Mouse (Mus musculus): ENCODE measurements at regions not wholly inside any gene's neighbourhood (a gene's known extent, or its start where the extent isn't known, plus 50 kb on each side); places are given as distances from the start of the nearest gene placed in this dataset.
"Not testable (repeated sequence)": the region's sequence is repeated elsewhere in the genome, so short reads cannot be mapped to it uniquely, and the experiment has no call there.

DNA sequence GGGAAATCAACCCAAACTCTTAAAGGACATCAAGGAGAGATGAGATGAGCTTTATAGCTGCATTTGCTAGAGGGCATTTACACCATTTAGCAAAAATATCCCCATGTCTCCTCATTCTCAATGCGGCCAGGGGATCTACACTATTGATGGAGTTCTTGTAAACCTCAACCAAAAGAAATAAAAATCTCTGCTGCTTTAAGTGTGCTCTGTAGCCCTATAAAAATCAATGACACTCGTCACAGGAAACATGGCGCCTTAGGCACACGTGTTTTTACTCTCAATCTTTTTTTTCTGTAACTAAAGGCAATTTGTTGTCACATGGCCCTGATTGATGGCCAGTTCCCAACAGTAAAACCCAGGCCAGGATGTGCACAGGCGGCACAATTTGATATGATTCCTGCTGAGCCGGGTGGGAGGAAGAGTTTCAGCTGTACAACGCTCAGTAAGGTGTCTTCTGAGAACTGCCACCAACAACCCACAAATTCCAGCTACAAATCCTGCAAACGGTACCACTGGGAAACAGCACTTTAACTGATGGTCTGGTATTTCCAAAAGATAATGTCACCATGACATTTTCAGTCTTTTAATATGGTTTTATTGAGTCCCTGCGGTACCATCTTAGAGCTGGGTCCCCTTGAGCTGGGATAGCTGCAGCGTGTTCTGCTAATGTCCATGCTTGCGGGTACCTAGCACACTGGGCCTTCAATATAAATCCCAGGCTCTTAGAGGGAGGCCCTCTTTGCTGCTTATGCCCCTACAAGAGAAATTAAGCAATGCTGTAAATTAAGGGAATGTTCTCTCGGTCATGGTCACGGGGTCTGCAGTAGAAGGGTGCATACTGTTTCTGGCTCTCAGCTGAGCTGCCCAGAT is 78.8 kb downstream of the Tpbg start:
- DNase-seq, result no peak

DNA sequence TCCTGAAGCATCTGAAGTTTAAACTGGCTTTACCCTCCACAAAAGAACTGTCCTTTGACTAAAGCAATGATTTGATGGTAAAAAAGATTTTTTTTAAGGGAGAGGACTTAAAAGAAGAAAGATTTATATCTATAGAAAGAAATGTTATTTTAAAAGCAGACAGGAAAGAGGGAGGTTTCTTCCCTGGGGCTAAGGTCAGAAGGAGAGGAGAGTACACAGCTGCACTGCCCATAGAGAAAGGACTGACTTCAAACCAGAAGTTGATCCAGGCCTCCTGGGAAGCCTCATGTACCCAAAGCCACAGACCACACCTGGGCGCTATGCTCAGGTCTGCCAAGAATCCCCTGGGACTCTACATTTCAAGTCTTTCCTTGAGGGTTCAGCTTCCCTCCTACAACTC is 83.1 kb downstream of the Tpbg start:
- no peak for DNase-seq

DNA sequence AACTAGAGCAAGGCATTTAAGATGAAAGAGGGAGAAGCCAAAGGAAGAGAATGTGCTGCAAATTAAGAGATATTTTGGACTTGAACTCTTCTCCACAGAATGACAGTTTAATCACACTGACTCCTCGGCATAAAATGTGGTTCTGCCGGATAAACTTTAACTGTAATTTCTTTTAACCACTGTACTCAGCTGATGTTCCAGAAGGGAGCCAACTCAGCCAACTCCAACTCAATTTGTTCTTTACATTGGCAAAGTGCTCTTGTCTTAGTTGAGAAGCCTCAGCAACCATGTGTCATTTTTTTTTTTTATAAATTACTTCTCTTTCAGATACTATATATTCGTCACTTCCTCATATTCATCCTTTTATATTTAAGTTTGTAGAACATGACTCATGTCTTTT is 90.0 kb downstream of the Tpbg start:
- DNase-seq, result no peak

DNA sequence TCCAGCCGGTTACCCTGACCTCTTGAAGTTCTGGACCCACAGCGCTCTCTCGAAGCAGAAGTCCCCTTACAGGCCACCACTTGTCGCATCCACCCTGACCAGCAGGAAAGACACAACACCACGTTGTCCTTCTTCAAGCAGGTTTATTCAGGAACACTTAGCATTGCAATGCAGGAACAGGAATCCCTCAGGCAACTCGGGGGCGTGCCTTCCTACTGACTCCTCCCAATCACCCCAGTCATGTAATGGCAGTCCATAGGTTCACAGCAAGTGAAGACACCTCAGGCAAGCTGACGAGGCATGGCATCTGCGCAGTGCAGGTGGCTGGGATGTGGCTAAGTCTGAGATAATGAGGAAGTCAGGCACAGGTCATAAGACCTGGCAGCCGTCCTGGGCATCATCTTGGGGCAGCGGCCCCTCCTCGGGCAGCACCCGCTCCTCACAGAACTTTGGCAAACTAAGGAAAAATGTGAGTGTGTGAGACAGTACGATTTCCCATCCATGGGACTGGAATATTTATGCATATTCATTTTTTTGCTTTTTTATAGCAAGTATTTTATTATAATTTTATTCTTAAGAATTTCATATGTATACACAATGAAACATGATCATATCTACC is 101.0 kb downstream of the Tpbg start:
- not testable (repeated sequence) for DNase-seq

DNA sequence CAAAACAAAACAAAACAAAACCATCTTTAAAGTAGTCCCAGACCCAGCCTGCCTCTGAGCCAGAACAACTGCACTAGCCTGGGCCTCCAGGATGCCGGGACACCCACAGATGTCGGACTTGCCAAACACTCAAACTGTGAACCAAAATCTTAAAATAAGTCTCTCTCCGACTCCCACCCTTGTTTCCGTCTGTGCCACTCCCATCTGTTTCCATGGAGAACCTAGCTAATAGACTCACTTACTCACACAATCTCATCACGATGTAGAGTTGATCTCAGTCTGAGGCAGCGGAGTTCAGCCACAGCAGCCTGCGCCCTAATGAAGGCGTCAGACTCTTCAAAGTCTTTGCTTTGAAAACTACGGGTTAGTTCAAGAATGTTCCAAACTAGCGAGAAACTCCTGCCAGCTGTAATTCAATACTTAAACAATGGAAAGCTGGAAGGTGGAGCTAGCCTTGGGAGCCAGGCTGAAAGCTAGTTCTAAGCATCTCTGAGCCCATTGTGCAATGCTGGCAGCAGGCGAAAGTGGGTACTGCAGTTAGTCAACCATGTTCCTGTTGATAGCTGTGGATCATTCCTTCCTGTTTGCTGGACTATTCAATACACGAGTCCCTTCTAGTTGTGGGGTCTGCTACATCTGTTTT is 106.4 kb downstream of the Tpbg start:
- DNase-seq, result no peak

DNA sequence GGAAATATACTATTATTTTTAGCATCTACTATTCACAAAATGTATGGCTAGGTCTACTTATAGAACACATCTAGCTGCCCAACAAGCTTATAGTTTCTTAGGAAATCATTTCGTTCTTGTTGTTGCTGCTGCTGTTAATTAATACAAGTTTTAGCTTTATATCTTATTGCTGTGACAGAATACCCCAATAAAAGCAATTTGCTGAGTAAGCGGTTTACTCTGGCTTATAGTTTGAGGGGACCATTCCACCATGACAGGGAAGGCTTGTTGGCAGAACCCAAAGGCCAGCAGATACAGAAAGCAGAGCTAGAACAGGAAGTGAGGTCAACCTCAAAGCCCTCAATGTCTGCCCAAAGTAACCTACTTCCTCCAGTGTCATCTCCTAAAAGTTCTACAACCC is 109.6 kb downstream of the Tpbg start:
- DNase-seq, result no peak

DNA sequence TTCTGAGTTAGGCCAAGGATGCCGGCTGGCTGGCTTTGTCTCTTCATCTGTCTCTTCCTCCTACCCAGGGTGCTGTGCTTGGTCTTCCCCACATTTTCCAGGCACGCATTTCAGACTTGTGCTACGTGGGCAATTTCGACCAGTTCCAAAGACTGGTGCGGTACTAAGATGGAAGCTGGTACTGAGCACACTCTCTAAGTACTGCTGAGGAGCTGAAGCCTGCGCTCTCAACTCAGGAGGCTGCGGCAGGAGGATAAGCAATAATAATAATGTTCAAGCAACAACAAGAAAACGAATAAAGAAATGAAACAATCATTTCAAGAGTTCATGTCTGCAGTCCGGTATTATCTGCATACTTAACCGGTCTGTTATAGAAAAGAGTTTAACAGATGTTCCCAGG is 127.9 kb downstream of the Tpbg start:
- no peak for DNase-seq

DNA sequence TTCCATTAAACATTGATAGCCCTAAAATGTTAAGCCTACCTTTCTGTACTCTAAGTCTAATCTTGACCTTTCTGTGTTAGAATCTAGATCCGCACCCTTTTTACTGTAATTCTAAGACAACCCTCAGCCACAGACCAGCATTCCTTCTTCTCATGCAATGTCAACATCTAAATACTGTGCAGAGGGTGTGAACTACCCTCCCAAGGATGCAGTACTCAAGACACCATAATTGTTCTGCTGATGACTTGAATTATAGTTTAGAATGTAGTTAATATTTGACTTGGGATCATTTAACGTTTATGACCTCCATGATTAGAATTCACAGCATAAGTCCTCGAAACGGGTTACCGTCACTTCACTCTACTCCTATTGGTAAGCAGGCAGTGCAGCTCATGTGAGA is 139.2 kb downstream of the Tpbg start:
- no peak for DNase-seq

DNA sequence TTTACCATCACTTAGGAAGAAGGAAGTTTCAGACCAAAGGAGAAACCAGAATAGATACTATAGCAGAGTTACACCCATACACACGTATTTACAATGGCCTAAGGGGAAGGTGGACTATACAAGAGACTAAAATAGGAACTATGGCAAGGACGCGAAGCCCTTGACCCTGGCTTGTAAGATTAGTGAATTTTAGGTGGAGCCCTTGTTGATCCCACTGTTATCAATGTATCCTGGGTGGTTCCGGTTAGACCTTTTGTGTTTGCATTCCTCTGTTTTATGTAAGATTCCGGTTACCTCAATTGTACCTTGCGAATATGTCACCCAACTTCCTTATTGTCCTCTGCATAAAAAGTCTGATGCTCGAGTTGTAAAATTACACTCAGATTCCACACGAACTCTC is 141.3 kb downstream of the Tpbg start:
- DNase-seq, result not testable (repeated sequence)

DNA sequence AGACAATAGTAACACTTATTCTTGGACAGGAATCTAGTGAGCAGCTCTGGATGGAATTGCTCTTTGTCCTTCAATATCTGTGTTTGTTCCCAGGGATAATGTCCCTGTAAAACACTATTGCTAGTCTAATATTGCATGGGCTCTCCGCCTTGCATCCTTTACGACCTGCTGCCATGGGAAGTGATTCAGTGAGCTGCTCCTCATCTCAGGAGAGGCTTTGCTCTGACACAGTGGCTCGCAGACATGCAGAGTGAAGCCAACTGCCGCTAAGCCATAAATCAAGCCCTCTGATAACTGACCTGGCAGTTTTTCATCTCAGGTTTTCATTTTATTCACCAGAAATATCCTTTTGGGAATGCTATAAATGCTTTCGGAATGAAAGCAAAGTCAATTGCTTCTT is 143.5 kb downstream of the Tpbg start:
- DNase-seq, result no peak

DNA sequence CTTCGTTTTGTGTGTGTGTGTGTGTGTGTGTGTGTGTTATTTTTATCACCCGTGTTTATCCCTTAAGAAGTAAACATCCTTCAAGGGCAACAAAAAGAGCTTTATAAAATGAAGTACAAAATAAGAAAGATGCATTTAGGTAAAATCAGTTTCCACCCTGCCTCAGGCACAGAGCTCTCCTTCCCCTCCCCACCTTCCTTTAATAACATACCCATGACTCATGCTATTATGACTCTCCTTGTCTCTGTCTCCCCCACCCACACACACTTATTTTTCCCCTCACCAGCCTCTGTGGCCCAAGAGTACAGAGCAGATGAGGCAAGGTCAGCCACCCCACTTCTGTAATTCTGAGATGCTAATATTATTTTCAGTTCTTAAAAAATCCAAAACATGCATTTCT is 144.0 kb downstream of the Tpbg start:
- no peak for DNase-seq

DNA sequence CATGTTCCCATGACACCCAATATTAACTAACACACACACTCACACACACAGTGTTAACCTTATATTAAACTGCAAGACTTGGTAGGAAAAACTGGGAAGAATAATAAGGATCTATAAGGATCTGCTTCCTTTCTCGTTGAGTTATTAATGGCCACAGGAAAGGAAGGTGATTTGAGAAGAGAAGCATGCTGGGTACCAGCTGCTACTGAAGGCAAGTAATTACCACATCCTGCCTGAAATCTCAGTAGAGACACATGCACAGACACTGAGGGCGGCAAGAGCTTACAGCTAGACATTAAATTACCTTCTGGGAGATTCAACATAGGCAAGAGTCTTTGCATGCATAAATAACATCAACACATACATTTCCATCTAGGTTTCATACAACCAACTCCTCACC is 160.8 kb downstream of the Tpbg start:
- no peak for DNase-seq

DNA sequence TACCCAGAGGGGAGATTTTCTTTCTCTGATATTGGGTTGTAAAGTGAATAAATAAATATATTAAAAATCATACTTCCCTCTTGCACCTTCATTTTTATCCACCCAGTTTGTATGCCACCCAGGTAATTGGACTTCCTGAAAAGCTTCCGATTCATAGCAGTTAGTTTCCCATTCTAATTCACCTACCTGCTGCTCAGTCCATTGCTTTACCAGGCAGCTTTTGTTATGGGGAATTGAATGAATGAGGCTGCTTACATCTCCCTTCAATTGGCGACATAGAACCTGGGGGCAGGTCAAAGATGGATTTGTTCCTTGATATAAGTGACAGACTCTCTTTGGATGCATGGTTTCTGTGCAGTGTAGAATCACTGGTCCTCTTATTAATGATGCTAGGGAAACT is 169.5 kb downstream of the Tpbg start:
- DNase-seq, result no peak

DNA sequence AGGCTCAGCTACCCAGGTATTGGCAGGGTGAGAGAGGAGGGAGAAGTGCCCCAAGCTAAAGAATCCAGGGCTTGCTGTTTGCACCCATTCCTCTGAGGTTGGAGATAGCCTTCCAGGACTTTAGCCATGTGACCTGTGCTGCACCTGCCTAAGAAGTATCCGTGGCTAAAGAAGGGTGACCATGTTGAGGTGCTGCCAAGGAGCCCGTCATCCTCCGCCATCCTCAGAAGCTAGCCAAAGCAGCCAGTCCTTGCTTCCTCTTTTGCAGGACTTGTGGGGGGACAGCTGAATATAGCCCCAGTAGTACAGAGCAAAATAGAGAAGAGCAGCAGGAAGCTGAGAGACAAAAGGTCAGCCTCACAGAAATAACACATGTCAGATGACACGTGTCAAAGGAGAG is 173.7 kb downstream of the Tpbg start:
- DNase-seq, result no peak

DNA sequence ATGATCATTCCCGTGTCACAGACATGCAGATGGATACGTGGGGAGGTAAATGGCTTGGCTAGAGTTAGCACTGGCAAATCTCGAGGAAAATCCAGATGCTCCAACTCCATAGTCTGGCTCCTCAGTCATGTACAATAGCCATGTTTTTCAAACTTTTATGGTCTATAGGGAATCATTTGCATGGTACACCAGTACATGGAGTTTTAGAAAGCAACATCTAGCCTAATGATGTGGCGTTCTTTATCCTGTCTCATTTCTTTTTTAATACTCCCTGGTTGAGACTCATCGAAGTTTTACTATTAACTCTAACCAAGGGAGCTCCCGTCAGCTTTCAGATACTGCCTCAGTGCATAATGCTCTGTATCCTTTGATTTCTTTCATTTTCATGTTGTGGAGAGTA is 178.0 kb downstream of the Tpbg start:
- no peak for DNase-seq

DNA sequence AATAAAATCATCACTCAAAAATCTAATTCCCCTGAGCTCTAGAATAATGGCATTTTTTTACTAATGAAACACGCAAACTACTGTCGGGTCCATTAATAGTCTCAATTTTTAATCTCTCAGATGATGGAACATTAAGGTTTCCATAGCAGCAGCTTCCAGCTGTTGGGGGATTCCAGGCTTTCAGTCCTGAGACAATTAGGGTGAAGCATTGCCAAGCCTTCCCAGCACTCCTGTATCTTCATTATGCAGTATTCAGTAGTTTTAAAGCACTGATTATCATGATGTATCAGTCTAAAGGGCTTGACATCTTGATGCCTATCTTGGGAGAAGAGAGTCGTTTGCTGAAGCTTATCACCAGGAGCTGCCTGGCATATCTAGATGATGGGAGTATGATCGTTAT is 178.6 kb downstream of the Tpbg start:
- DNase-seq, result no peak

DNA sequence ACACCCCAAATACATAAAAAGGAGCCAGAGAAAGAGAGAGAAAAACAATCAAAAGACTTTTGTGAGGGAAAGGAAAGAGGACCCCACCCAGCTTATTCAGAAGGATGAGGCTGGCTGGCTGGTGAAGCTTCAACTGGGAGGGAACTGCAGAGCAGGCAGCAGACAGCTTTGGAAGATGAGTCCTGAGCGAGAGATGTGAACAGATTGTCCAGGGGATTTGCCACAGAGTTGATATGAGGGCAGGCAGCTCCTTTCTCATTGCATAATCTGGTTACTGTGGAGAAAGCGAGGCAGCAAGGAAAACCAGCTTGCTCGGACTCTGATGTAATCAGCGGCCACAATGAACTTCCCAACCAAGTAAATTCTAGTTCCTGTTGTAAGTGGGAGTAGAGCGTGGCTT is 188.6 kb downstream of the Tpbg start:
- no peak for DNase-seq

DNA sequence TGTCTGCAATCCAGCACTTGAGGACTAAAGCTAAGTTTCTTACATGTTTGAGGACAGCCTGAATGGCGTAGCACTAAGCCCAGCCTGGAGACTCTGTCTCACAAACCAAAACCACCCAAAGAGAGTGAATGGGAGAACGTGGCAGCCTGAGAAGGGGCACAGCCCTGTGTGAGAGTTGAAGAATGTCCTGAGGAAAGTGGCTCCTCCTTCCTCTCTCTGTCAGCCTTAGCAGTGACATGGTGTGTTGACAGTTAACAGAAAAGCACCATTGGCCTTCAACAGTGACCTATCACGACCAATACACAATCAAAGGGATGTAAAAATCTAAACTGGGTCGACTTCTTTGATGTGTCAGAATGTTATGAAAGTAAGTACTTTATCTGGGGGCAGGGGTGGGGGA is 201.9 kb downstream of the Tpbg start:
- no peak for DNase-seq

DNA sequence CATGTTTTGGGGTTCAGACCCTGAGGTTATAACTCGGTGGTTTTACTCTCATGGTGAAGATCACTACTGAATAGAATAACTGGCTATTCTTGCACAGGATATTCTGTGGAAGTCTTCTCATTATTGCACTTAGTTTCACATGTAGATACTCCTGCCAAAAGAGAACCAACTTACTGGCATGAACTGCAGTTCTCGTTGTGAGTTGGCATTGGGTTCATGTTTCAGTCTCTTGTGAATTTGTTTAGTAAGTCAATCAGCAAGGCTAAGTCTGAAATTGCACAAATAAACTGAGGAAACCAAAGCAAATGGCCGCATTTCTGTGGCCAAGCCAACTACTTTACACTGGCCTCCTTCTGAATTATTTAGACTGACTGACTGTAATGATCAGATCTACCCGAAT is 215.9 kb downstream of the Tpbg start:
- DNase-seq, result no peak

DNA sequence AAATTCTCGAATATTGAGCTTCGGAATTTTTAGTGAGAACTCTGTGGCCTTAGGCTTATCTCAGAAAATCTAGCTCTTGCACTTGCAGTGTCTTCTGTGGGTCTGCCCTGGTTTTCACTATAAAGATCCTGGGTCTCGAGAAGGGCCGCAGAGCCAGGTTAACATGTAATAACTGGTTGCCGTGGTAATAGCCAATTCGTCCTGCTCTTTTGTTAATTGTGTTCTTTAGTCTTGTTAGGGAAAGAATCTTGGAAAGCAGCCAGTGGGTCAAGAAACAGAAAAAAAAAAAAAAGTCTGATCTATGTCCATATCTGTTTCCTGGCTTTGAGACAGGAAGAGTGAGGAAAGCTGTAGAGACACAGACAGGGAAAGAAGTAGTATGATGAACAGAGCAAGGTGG is 217.9 kb downstream of the Tpbg start:
- DNase-seq, result no peak

DNA sequence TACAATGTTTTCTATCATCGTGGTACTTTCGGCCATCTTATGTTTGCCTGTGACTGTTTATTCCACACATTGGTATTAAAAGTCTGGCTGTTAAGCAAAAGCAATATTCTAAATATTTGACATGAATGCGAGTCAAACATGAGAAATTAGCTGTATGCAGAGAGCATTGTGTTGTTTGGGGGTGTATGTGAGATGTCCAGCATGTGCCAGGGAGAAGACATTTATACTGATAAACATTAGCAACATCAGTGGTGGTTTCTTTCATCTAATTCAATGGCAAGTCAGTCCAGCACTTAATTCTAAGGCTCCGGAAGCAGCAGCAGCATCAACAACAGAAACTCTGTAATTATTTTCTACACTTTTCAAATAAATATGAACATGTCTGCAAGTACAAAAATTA is 219.1 kb downstream of the Tpbg start:
- no peak for DNase-seq

DNA sequence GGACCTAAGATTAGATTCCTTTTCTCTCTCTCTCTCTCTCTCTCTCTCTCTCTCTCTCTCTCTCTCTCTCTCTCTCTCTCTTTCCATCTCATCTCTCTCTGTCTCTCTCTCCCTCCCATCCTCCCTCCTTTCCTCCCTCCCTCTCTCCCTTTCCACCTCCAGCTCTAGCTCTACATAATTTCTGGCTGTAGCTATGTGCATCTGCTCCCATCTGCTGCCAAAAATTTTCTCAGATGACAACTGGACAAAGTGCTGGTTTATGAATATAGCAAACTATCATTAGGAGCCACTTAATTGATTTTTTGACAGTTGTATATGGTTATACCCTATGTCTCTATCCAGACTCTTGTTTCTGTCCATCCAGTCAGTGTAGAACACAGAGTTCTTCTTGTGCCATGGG is 237.1 kb downstream of the Tpbg start:
- DNase-seq, result no peak

DNA sequence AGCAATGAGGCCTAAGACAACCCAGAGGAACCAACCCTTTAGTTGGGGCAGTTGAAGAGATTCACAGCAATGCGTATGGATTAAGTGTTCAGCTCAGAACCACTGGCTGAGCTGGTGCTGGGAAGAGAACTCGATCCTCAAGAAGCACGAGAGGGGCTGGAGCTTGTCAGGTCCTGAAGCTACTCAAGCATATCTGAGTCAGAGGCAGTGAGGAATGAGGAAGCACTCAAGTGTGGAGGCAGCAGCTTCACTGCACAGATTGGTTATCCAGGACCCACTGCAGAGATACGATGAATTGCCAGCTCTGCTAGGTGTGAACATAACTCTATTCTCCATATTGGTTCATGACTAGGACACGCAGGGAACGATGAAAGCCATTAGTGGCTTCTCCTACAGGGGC is 239.7 kb downstream of the Tpbg start:
- no peak for DNase-seq

DNA sequence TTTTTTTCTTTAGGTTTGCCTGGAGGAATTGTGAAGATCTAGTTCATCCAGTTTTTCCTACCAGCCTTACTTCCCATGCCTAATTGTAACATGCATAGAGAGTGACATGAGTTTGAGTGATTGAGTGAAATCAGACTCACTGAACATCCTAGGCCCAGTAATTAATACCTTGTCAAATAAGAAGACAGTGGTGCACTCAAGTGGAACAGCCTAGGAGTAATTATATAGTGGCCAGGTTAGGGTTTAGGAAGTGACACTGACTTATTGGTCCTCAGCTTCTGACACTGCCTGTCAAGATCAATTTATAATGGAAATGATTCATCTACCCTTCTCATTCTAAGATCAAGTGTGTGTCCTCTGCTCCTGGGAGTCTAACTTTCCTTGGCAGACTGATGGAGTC is 250.8 kb downstream of the Tpbg start:
- DNase-seq, result no peak
